Mouse (Mus musculus) forebrain, embryonic 11.5 days (tissue): Measurements from ENCODE around the gene Tbc1d16. TPM values are rescaled to one million over a fixed set of nuclear protein-coding genes. Genes with fewer than 3 reads are reported as not detected.

ENCODE experiments used
- ATAC-seq: fragments of 200-750 bp; cut with Nextera tagmentation; replicated peaks from 2 replicates; pipeline ENCODE4 v1.8.0; 2017; ENCODE audit warnings: moderate TSS enrichment; ENCODE audit not compliant: low FRiP score
- DNase-seq: peaks from one replicate; pipeline ENCODE4 v3.0.0-alpha.2; 2017; ENCODE audit warnings: low spot score
- H3K27ac ChIP-seq: fragments of 300-500 bp; sonication (generic); 2 replicates; pipeline ENCODE4 v1.5.1; 2014; ENCODE audit warnings: low read depth, low read length
- H3K27me3 ChIP-seq: fragments of 300-500 bp; sonication (generic); 2 replicates; pipeline ENCODE4 v1.6.1; 2014; ENCODE audit warnings: mild to moderate bottlenecking, low read length, mixed read lengths; ENCODE audit not compliant: control insufficient read depth, insufficient read depth
- H3K36me3 ChIP-seq: fragments of 300-500 bp; sonication (generic); 2 replicates; pipeline ENCODE4 v1.6.1; 2014; ENCODE audit warnings: mild to moderate bottlenecking, low read length, moderate library complexity, mixed read lengths; ENCODE audit not compliant: control insufficient read depth, insufficient read depth
- H3K4me1 ChIP-seq: fragments of 300-500 bp; sonication (generic); replicated peaks from 2 replicates; pipeline ENCODE4 v1.6.1; 2014; ENCODE audit warnings: low read length, mixed read lengths; ENCODE audit not compliant: control insufficient read depth, insufficient read depth
- H3K4me2 ChIP-seq: fragments of 300-500 bp; sonication (generic); 2 replicates; pipeline ENCODE4 v1.6.1; 2014; ENCODE audit warnings: low read depth, mild to moderate bottlenecking, low read length, moderate library complexity, mixed read lengths; ENCODE audit not compliant: severe bottlenecking
- H3K4me3 ChIP-seq: fragments of 300-500 bp; sonication (generic); 2 replicates; pipeline ENCODE4 v1.5.1; 2014; ENCODE audit warnings: low read depth, low read length
- H3K9ac ChIP-seq: fragments of 300-500 bp; sonication (generic); 2 replicates; pipeline ENCODE4 v1.6.1; 2014; ENCODE audit warnings: low read length
- H3K9me3 ChIP-seq: fragments of 300-500 bp; sonication (generic); 2 replicates; pipeline ENCODE4 v1.6.1; 2016; ENCODE audit warnings: low read length, mixed read lengths; ENCODE audit not compliant: control insufficient read depth
- WGBS: fragments of 180-500 bp; shearing (Covaris S2); extraction: QIAGEN DNeasy Blood & Tissue Kit; methylation state at CpG from one replicate; pipeline ENCODE4 v1.1.7; 2014; 5-methylcytosine and 5-hydroxymethylcytosine counted together
- polyA plus RNA-seq: library from polyadenylated mRNA; unstranded; fragments of >200 nt; fragmentation: Nextera tagmentation; extraction: Ambion mirVana; gene quantifications from 2 replicates; pipeline ENCODE4 v1.2.1, GENCODE M21; 2014

The Tbc1d16 gene
- polyA plus RNA-seq, 1 experiment from 2014 or later = 20.8 TPM

DNA sequence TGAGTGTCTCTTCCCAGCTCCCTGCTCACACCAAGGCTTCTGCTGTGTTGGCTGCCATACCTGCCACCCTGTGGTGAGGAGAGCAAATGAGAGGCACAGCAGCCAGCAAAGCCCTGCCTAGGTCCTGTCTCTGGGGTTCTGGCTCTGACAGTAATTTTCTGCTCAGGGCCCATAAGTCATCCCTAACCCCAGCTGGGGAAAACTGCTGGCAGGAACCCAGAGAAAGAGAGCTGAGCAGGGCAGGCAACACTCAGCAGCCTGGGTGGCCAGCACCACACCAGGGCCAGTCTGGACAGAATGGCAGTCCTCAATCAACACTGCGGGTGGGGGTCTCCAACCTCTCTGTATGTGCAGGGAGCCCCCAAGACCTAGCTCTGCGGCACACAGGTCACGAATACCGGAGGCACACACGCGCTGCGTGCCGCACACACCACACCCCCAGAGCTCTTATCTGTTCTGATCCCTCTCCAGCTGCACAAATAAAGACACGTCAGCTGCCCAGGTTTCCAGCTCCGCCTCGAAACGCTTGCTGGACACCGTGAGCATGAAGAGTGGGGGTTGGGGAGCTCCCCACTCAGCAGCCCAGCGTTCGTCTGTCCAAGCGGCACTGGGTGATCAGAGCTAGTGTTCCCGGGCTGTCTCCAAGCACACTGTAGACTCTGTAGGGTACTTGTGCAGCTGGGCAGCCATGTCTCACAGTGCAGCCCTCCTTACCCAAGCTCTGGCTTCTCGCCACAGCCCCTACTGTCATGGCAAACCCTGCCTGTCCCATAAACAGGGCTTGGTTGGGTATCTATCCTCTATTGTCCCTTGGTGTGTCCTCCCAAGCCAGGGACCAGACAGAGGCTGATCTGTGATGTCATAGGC lies 13.0 kb downstream of the Tbc1d16 start:
- peak; percentile 66 for DNase-seq
- WGBS = 17% methylated on average over 18 of the region's 18 CpGs
- peak overlapping the region; percentile 3 for H3K9ac ChIP-seq
- H3K4me1 ChIP-seq = peaks cover 24% of the 10 kb centered on the region
- H3K9me3 ChIP-seq = no peaks in the 10 kb centered on the region
- H3K36me3 ChIP-seq = no peaks in the 10 kb centered on the region
- peak overlapping the region; percentile 33 for H3K27ac ChIP-seq
- H3K27me3 ChIP-seq = no peaks in the 10 kb centered on the region
- ATAC-seq = 0 out of 2 replicates have a peak, but pooled peaks have one; percentile 29
- H3K4me3 ChIP-seq = no peak overlapping the region
- peak overlapping the region; percentile 13; the same call in 1 of the 2 replicates for H3K4me2 ChIP-seq

DNA sequence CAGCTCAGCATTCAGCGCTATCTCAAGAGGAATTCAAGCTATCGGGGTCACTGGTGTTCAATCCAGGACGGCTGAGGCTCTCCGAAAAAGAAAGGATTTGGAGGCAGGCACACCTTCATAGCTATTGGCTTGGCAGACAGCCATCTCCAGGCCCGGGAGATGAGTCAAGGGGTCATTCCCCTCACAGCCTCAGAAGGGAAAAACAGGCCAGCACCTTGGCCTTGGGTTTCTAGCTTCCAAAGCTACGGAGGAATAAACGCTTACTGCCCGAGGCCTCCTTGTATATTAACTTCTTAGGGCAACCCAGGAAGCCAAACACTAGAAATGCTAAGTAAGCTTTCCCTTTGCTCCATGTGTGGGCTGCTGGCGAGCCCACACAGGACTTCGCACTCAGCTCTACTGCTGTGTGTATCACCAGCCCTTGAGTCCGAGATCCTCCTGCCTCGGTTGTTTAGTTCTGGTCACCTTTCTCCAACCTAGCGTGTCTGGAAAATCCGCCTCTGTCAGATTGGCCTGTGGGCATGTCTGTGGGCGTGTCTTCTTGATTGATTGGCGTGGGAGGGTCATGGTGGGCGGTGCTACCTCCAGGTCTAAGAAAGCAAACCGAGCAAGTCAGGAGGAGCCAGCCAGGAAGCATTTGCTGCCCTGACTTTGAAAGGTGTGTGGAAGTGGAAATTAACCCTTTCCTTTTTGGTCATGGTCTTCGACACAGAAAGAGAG lies 15.0 kb downstream of the Tbc1d16 start:
- ATAC-seq = no peak
- H3K4me1 ChIP-seq = peaks cover 18% of the 10 kb centered on the region

DNA sequence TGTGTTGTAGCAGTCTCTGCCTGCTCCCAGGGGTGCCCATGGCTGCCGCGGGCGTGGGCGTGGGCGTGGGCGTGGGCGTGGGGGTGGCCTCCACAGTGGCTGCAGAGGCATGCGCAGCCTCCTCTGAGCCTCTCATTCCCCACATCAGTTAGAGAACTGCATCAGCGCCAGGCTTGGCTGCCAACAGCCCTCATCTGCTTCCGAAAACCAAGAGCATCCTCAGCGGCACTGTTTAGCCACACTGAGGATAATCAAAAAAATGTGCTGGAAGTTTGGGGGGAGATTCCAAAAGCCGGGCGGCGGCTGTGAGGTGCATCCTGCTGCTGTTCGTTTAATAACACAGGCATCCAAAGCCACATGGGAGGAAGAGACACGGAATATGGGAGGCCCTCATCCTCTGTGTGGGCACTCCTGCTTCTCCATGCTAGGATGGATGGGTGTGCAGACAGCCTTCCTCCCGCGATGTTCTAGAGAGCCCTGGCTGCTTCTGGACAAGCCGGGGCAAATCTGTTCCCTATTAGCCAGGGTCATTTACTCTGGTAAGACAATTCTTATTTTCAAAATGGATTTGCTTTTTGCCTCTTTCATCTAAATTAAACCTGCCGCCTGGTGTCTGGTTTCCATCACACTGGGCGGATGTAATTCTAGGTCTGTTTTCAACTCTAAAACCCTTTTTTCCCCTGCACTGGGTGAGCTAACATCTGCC lies 16.5 kb downstream of the Tbc1d16 start:
- H3K4me3 ChIP-seq = no peak overlapping the region
- WGBS = 85% methylated on average over 21 of the region's 21 CpGs
- peaks cover 4% of the 10 kb centered on the region; the same call in 1 of the 2 replicates for H3K36me3 ChIP-seq
- ATAC-seq = no peak
- no peaks in the 10 kb centered on the region for H3K27me3 ChIP-seq
- H3K4me1 ChIP-seq = peaks cover 18% of the 10 kb centered on the region
- no peak overlapping the region for H3K27ac ChIP-seq
- no peak for DNase-seq
- no peaks in the 10 kb centered on the region; the same call in 1 of the 2 replicates for H3K9me3 ChIP-seq
- H3K4me2 ChIP-seq = no peak overlapping the region
- H3K9ac ChIP-seq = no peak overlapping the region

More for the DNA sequence above, 15.0 kb downstream of the Tbc1d16 start:
- Histone ChIP-seq H3K4me2 (no peak overlapping the region), H3K27ac (no peak overlapping the region), H3K9me3 (no peaks in the 10 kb centered on the region), H3K9ac (no peak overlapping the region), H3K36me3 (no peaks in the 10 kb centered on the region; the same call in 1 of the 2 replicates), H3K4me3 (no peak overlapping the region), H3K27me3 (no peaks in the 10 kb centered on the region)
- 60% methylated on average over 19 of the region's 19 CpGs for WGBS
- DNase-seq = no peak

DNA sequence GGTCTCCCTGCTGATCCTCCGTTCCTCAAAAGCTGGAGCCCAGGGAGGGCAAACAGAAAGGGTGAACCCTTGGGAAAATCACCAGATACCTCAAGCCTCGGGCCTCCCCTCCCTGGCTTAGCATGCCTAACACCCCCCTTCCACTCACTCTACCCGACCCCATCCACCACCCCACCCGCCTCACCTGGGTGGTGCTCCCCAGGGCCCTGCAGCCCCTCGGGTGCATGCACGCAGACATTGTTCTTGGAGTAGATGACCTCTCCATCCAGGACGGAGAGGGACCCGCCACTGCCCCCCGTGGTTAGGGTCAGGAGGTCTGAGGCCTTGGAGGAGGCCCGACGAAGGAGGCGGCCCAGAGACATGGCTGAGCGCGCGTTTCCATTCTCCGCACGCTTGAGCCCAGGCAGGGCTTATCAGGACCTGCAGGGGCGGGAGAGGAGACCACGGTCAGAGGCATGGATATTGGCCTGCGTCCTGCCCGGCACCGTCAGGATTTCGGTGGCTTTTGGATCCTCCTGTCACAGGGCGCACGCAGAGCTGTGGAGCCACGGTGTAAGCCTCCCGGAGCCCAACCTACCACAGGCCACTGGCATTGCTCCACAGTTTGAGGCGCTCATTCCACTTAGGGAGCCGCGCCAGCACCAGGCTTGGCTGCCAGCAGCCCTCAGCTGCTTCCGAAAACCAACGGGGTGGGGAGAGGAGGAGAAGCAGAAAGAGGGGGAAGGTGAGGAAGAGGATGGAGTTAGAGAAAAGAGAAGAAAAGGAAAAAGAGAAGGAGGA lies 17.8 kb downstream of the Tbc1d16 start:
- no peak overlapping the region for H3K27ac ChIP-seq
- no peak overlapping the region for H3K4me3 ChIP-seq
- WGBS = 54% methylated on average over 32 of the region's 32 CpGs
- no peak for ATAC-seq
- H3K36me3 ChIP-seq = peaks cover 4% of the 10 kb centered on the region; the same call in 1 of the 2 replicates
- DNase-seq = no peak
- no peaks in the 10 kb centered on the region; the same call in 1 of the 2 replicates for H3K9me3 ChIP-seq
- H3K27me3 ChIP-seq = no peaks in the 10 kb centered on the region
- H3K9ac ChIP-seq = no peak overlapping the region
- H3K4me1 ChIP-seq = peaks cover 8% of the 10 kb centered on the region; the same call in 1 of the 2 replicates
- H3K4me2 ChIP-seq = no peak overlapping the region

DNA sequence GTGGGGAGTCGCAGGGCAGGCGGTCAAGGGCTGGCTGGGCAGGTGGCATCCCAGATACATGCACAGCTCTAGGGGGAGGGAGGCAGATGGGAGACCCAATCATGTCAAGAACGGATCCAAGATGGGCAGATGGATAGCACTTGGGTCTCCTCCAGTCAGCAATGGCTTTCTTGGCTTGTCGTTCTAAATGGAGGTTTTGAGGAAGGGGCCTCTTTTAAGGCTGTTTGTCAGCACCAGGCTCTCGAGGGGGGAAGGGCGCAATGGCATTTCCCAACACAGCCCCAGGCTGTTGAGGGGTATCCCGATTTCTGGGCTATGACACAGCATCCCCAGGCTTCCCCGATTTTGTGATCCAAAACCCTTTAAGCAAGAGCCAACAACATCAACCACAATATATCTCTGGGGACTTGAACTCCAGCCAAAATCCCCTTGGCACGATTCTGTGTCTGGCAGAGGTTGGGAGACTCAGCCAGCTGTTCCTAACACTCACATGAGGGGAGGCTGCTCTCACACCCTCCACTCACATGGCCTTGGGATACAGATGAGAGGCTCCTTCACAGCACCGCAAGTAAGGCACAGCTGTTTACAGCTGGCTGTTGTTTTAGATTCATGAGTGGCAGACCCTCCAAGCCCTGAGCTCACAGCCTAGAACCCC lies 18.8 kb downstream of the Tbc1d16 start:
- no peak overlapping the region for H3K9ac ChIP-seq
- WGBS = 86% methylated on average over 10 of the region's 10 CpGs
- DNase-seq (no peak), ATAC-seq (no peak)
- no peaks in the 10 kb centered on the region; the same call in 1 of the 2 replicates for H3K9me3 ChIP-seq
- no peak overlapping the region for H3K27ac ChIP-seq
- peaks cover 4% of the 10 kb centered on the region; the same call in 1 of the 2 replicates for H3K36me3 ChIP-seq
- no peaks in the 10 kb centered on the region for H3K27me3 ChIP-seq
- H3K4me1 ChIP-seq = peaks cover 2% of the 10 kb centered on the region; the same call in 1 of the 2 replicates
- H3K4me2 ChIP-seq = no peak overlapping the region
- H3K4me3 ChIP-seq = no peak overlapping the region

GRCm38 (mm10) chr11:119208870-119209370 lies 19.4 kb downstream of the Tbc1d16 start:
- Histone ChIP-seq H3K27ac (no peak overlapping the region), H3K9ac (no peak overlapping the region), H3K27me3 (no peaks in the 10 kb centered on the region), H3K9me3 (no peaks in the 10 kb centered on the region; the same call in 1 of the 2 replicates), H3K4me1 (0 out of 2 replicates have a peak, but pooled peaks cover 2% of the 10 kb centered on the region), H3K36me3 (peaks cover 4% of the 10 kb centered on the region; the same call in 1 of the 2 replicates), H3K4me2 (no peak overlapping the region), H3K4me3 (no peak overlapping the region)
- ATAC-seq (no peak), DNase-seq (no peak)
- WGBS = 92% methylated on average over 20 of the region's 20 CpGs

DNA sequence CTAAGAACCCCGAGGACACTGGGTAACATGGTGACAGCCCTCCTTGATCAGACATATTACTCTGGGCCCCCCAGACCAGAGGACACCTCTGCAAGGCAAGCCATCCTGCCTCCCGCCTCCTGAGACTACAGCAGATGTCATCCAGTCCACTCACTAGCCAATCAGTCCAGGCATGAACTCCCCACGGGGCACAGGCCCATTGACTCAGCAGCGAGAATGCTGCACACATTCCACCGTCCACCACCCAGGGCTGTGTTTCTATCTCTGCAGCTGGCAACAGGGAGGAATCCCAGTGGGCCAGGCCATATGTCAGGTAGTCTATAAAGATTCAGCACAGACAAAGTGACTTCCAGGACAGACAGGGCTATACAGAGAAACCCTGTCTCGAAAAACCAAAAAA lies 20.3 kb downstream of the Tbc1d16 start:
- WGBS = 84% methylated on average over 6 of the region's 6 CpGs
- no peak for ATAC-seq
- 0 out of 2 replicates have a peak, but pooled peaks cover 2% of the 10 kb centered on the region for H3K4me1 ChIP-seq
- no peak overlapping the region for H3K9ac ChIP-seq
- no peak overlapping the region for H3K4me3 ChIP-seq
- H3K4me2 ChIP-seq = no peak overlapping the region
- no peaks in the 10 kb centered on the region; the same call in 1 of the 2 replicates for H3K9me3 ChIP-seq
- no peak overlapping the region for H3K27ac ChIP-seq
- DNase-seq = no peak
- peaks cover 4% of the 10 kb centered on the region; the same call in 1 of the 2 replicates for H3K36me3 ChIP-seq
- H3K27me3 ChIP-seq = no peaks in the 10 kb centered on the region
